Mouse (Mus musculus) myocyte (in vitro differentiated cells): ENCODE data around the gene Nxn. TPM values are rescaled to one million over a fixed set of nuclear protein-coding genes. Genes with fewer than 3 reads are reported as not detected.
A peak's percentile ranks its signal among the peaks of the same experiment; 100 is the strongest.

Experiments
- H3K27me3 ChIP-seq: one replicate; pipeline ENCODE4 v1.6.1; 2011; ENCODE audit not compliant: control insufficient read depth, insufficient read depth, insufficient read length
- H3K36me3 ChIP-seq: one replicate; pipeline ENCODE4 v1.6.1; 2011; ENCODE audit not compliant: control insufficient read depth, insufficient read depth
- H3K4me2 ChIP-seq: one replicate; pipeline ENCODE4 v1.6.1; 2011; ENCODE audit warnings: low read depth, control low read depth
- H3K4me3 ChIP-seq: one replicate; pipeline ENCODE4 v1.5.1; 2011; ENCODE audit warnings: mild to moderate bottlenecking, control low read depth, moderate library complexity
- H3K79me2 ChIP-seq: one replicate; pipeline ENCODE4 v1.6.1; 2011; ENCODE audit not compliant: control insufficient read depth, insufficient read depth
- H3ac ChIP-seq: one replicate; pipeline ENCODE4 v1.6.1; 2011; ENCODE audit not compliant: control insufficient read depth, insufficient read length
- CEBPB ChIP-seq: IDR thresholded peaks from 2 replicates; pipeline ENCODE4 v1.6.1; 2011; ENCODE audit warnings: mild to moderate bottlenecking, moderate library complexity; ENCODE audit not compliant: poor library complexity, insufficient read depth, severe bottlenecking
- E2F4 ChIP-seq: IDR thresholded peaks from one replicate; pipeline ENCODE4 v1.6.1; 2011; ENCODE audit warnings: mild to moderate bottlenecking, control low read depth, moderate library complexity; ENCODE audit not compliant: insufficient read depth
- MAX ChIP-seq: IDR thresholded peaks from one replicate; pipeline ENCODE4 v1.6.1; 2011; ENCODE audit warnings: low read depth, mild to moderate bottlenecking, control low read depth
- MYOD1 ChIP-seq, 3 experiments: IDR thresholded peaks; one replicate each; pipeline ENCODE4 v1.6.1; 2011; ENCODE audit warnings: control low read depth in 2 of 3, low read depth in 2 of 3, mild to moderate bottlenecking in 2 of 3, moderate library complexity in 1 of 3; ENCODE audit not compliant: insufficient read length in 2 of 3, control insufficient read depth in 1 of 3
- MYOG ChIP-seq, 3 experiments: IDR thresholded peaks; one replicate each; pipeline ENCODE4 v1.6.1; 2011; ENCODE audit warnings: control low read depth in 2 of 3, low read depth in 2 of 3, mild to moderate bottlenecking in 2 of 3; ENCODE audit not compliant: insufficient read length in 2 of 3, control insufficient read depth in 1 of 3, insufficient read depth in 1 of 3
- POLR2A ChIP-seq: IDR thresholded peaks from one replicate; pipeline ENCODE4 v1.6.1; 2011; ENCODE audit warnings: low read depth, mild to moderate bottlenecking, control low read depth, moderate library complexity; ENCODE audit not compliant: insufficient read length
- POLR2AphosphoS2 ChIP-seq: IDR thresholded peaks from one replicate; pipeline ENCODE4 v1.6.1; 2011; ENCODE audit warnings: low read depth, control low read depth; ENCODE audit not compliant: insufficient read length
- REST ChIP-seq: IDR thresholded peaks from one replicate; pipeline ENCODE4 v1.6.1; 2011; ENCODE audit warnings: mild to moderate bottlenecking, control low read depth, moderate library complexity; ENCODE audit not compliant: insufficient read depth, insufficient read length
- SRF ChIP-seq: IDR thresholded peaks from one replicate; pipeline ENCODE4 v1.6.1; 2011; ENCODE audit warnings: low read depth; ENCODE audit not compliant: control insufficient read depth, insufficient read length
- TCF12 ChIP-seq: IDR thresholded peaks from one replicate; pipeline ENCODE4 v1.6.1; 2011; ENCODE audit warnings: mild to moderate bottlenecking, control low read depth; ENCODE audit not compliant: poor library complexity, insufficient read depth, severe bottlenecking
- TCF3 ChIP-seq: IDR thresholded peaks from one replicate; pipeline ENCODE4 v1.6.1; 2011; ENCODE audit warnings: low read depth, control low read depth; ENCODE audit not compliant: insufficient read length
- USF1 ChIP-seq: IDR thresholded peaks from one replicate; pipeline ENCODE4 v1.6.1; 2011; ENCODE audit warnings: low read depth, mild to moderate bottlenecking, control low read depth, moderate library complexity
- polyA plus RNA-seq: library from polyadenylated mRNA; unstranded; fragments of >200 nt; fragmentation: generic; extraction: Trizol; gene quantifications from one replicate; pipeline ENCODE4 v1.2.1, GENCODE M21; 2012; ENCODE audit warnings: missing spikeins

The Nxn gene
- polyA plus RNA-seq = 76.8 TPM

DNA sequence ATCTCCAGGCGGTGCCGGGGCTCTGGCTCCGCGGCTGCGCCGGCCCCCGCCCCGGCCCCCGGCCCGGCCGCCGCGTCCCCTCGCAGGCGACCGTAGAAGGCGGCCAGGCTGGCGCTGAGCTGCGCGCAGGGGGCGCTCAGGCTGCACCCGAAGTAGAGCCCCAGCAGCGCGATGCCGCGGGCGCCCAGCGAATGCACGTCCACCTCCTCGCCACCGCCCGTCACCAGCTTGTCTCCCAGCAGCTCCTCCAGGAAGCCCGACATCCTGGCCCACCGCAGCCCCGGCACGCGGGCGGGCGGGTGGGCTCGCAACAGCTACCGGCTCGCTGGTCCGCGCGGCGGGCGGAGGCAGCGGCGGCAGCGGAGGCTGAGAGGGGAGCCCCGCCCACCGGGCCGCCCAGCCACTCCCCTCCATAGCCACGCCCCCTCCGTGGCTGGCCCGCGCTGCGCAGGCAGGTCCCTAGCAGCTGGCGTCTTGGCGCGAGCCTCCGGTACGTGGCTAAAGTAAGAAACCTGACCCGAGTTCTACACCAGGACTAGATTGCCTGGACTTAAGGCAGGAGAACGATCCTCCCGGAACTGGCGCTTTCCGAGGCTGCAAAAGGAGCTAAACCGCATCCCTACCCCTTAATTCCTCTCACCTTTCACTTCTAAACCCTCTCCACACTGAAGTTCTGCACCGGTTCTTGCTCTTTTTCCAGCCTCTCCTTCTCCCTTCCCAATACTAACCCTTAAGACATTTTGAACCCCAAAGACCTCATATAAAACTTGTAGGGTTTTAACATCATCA is at the start of gene Nxn:
Nxn (minus strand) TSS at position 343 of the 789 bp plus-strand sequence.
- H3K79me2 ChIP-seq = peaks cover 45% of the 10 kb centered on the region
- TF ChIP-seq MYOG (IDR thresholded peaks at IDR 0.05; ENCODE audit: control insufficient read depth in 1 of 3, insufficient read depth in 1 of 3, insufficient read length in 2 of 3, low read depth in 2 of 3) (peak; percentile 37 to 95 (median 91)), MAX (no peak), POLR2AphosphoS2 (peak; percentile 60), SRF (no peak), TCF12 (no peak), POLR2A (peak; percentile 66), REST (no peak), CEBPB (no peak), MYOD1 (IDR thresholded peaks at IDR 0.05; ENCODE audit: control insufficient read depth in 1 of 3, insufficient read length in 2 of 3, low read depth in 2 of 3) (peak in 2 of 3 experiments; percentile 88 to 95), TCF3 (peak; percentile 47), USF1 (no peak), E2F4 (peak; percentile 34)
- H3K4me3 ChIP-seq = peak within 1 kb of the TSS; percentile 98
- peak within 1 kb of the TSS; percentile 66 for H3ac ChIP-seq
- no peaks in the 10 kb centered on the region for H3K27me3 ChIP-seq
- H3K4me2 ChIP-seq = peak within 1 kb of the TSS; percentile 99
- H3K36me3 ChIP-seq = no peaks in the 10 kb centered on the region

DNA sequence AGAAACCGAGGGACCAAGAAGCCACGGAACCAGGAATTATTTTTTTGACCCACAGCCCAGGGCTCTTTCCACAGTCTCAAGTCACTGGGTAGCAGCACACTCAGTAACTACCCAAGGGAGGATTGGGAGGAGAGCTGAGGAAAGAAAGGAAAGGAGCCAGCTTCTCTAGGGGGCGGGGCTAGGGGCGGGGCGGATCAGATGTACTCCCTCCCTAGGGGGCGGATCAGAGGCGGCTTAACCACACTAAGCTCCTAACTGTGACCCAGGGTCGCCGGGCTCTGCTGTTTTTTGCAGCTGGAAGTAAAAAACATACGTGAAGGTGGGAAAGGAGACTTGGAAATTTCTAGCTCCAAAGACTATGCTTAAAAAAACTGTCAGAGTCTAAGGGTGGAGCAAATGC is 47.3 kb upstream of the Nxn start:
- H3K79me2 ChIP-seq = no peaks in the 10 kb centered on the region
- no peaks in the 10 kb centered on the region for H3K27me3 ChIP-seq
- H3K36me3 ChIP-seq = peaks cover 24% of the 10 kb centered on the region
- no peak overlapping the region for H3K4me2 ChIP-seq
- no peak for TF ChIP-seq REST
- no peak for TF ChIP-seq USF1
- TF ChIP-seq MYOG (IDR thresholded peaks at IDR 0.05; ENCODE audit: control insufficient read depth in 1 of 3, insufficient read depth in 1 of 3, insufficient read length in 2 of 3, low read depth in 2 of 3) = no peak
- no peak for TF ChIP-seq SRF
- TF ChIP-seq CEBPB = no peak
- no peak for TF ChIP-seq POLR2AphosphoS2
- H3K4me3 ChIP-seq = no peak overlapping the region
- H3ac ChIP-seq = no peak overlapping the region

DNA sequence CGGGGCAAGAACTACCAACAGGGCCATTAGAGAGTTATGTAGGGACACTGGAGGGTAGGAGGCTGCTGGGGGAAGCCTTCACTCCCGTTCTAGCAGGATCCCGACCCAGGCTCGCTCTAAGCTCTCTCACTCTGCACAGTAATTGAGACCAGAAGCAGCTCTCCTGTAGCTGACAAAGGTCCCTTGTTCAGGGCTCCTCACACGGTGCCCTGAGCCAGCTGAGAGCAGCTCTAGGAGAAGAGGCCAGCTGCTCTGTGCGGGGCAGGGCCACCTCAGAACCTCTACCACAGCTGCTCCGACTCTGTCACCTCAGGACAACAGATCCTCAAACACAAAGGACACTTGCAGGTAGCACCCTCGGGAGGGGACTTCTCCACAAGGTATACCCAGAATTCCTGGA is 46.5 kb upstream of the Nxn start:
- Histone ChIP-seq H3K79me2 (no peaks in the 10 kb centered on the region), H3ac (no peak overlapping the region), H3K36me3 (peaks cover 24% of the 10 kb centered on the region), H3K4me3 (no peak overlapping the region), H3K27me3 (no peaks in the 10 kb centered on the region), H3K4me2 (no peak overlapping the region)
- TF ChIP-seq POLR2A = no peak
- peak in 2 of 3 experiments; percentile 54 to 68 for TF ChIP-seq MYOG (IDR thresholded peaks at IDR 0.05; ENCODE audit: control insufficient read depth in 1 of 3, insufficient read depth in 1 of 3, insufficient read length in 2 of 3, low read depth in 2 of 3)

DNA sequence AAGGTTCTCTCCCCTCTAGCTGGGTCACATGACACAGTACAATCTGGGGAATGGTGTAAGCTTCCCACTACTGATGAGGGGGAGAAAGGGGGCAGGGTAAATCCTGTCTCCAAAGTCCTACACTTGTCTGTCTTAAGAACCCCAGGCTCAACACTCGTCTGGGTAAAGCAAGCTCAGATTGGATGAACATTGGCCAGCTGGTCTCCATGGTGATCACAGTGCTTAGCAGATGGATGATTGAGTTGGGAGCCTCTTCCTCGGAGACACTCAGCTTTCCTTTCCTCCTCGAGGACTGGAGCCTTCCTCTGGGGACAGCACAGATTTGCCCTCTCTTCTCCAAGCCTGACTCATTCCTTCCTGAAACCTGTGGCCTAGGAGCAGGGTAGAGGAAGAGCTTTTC is 40.7 kb upstream of the Nxn start:
- Histone ChIP-seq H3ac (no peak overlapping the region), H3K27me3 (no peaks in the 10 kb centered on the region), H3K79me2 (no peaks in the 10 kb centered on the region), H3K36me3 (peaks cover 9% of the 10 kb centered on the region), H3K4me3 (no peak overlapping the region), H3K4me2 (no peak overlapping the region)
- TF ChIP-seq MYOG (IDR thresholded peaks at IDR 0.05; ENCODE audit: control insufficient read depth in 1 of 3, insufficient read depth in 1 of 3, insufficient read length in 2 of 3, low read depth in 2 of 3) (no peak), SRF (no peak), USF1 (no peak), TCF12 (no peak), POLR2AphosphoS2 (no peak), REST (no peak), E2F4 (no peak), MYOD1 (IDR thresholded peaks at IDR 0.05; ENCODE audit: control insufficient read depth in 1 of 3, insufficient read length in 2 of 3, low read depth in 2 of 3) (no peak), CEBPB (no peak), TCF3 (no peak), POLR2A (no peak), MAX (no peak)

DNA sequence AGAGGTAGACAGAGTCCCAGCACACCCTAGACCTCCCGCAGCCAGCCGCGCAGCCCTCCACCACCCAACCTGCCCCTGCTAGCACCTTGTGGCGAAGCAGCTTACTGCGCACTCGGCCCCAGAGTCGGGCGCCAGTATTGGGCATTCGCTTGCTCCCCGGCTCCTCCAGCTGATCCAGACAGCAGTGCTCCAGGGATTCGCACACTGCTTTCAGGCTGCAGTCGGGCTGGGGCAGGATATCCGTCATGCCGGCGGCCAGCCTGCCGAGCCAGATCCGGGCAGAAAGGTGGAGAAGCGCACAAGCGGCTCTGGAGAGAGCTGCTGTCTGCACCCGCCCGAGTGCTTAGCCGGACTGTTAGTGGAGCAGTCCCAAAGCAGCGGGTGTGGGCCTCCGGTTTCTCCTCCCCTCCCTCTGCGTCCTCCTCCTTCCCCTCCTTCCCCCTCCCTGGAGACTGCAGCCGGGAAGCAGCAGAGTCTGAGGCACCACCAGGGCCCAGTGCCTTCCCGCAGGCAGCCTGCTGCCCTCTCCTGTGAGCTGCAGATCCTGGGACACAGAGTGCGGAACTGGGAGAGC is 38.0 kb upstream of the Nxn start:
- Histone ChIP-seq H3K4me2 (no peak overlapping the region), H3ac (no peak overlapping the region), H3K4me3 (no peak overlapping the region), H3K27me3 (no peaks in the 10 kb centered on the region), H3K36me3 (peaks cover 27% of the 10 kb centered on the region), H3K79me2 (no peaks in the 10 kb centered on the region)
- no peak for TF ChIP-seq CEBPB
- TF ChIP-seq POLR2AphosphoS2 = no peak
- no peak for TF ChIP-seq TCF3
- no peak for TF ChIP-seq POLR2A
- TF ChIP-seq MAX = no peak
- TF ChIP-seq MYOD1 (IDR thresholded peaks at IDR 0.05; ENCODE audit: control insufficient read depth in 1 of 3, insufficient read length in 2 of 3, low read depth in 2 of 3) = no peak
- no peak for TF ChIP-seq TCF12
- TF ChIP-seq E2F4 = no peak
- no peak for TF ChIP-seq REST
- no peak for TF ChIP-seq MYOG (IDR thresholded peaks at IDR 0.05; ENCODE audit: control insufficient read depth in 1 of 3, insufficient read depth in 1 of 3, insufficient read length in 2 of 3, low read depth in 2 of 3)
- no peak for TF ChIP-seq USF1
- no peak for TF ChIP-seq SRF
